Mouse (Mus musculus): Measurements from ENCODE around the gene Muc3.
"Not testable (repeated sequence)": the region's sequence is repeated elsewhere in the genome, so short reads cannot be mapped to it uniquely, and the experiment has no call there.

Gene Muc3

GRCm38 (mm10) chr5:137149272-137149882 lies at the start of gene Muc3:
Gene Muc3, minus strand, starts transcription at chr5:137149322.
- DNase-seq: not testable (repeated sequence)

GRCm38 (mm10) chr5:137194488-137195120 lies 45.5 kb upstream of the Muc3 start:
- no peak for DNase-seq

GRCm38 (mm10) chr5:137193279-137193952 lies 44.3 kb upstream of the Muc3 start:
- DNase-seq: no peak

- DNase-seq: no peak
These were observed 40.2 kb upstream of the Muc3 start for GRCm38 (mm10) chr5:137189326-137189725.

GRCm38 (mm10) chr5:137185362-137185761 lies 36.2 kb upstream of the Muc3 start:
- DNase-seq: peak; percentile 36

GRCm38 (mm10) chr5:137179646-137180374 lies 30.7 kb upstream of the Muc3 start:
- DNase-seq: peak; percentile 6

- DNase-seq: no peak
These were observed 24.8 kb upstream of the Muc3 start for GRCm38 (mm10) chr5:137173967-137174366.

- DNase-seq: no peak
These were observed 23.5 kb upstream of the Muc3 start for GRCm38 (mm10) chr5:137172591-137172990.

- DNase-seq: no peak
These were observed 22.4 kb upstream of the Muc3 start for GRCm38 (mm10) chr5:137171478-137171877.

GRCm38 (mm10) chr5:137170836-137171380 lies 21.8 kb upstream of the Muc3 start:
- no peak for DNase-seq

- DNase-seq: no peak
These were observed 18.4 kb upstream of the Muc3 start for GRCm38 (mm10) chr5:137167539-137167938.

GRCm38 (mm10) chr5:137166012-137166411 lies 16.9 kb upstream of the Muc3 start:
- DNase-seq: no peak

GRCm38 (mm10) chr5:137161853-137162252 lies 12.7 kb upstream of the Muc3 start:
- DNase-seq: no peak

GRCm38 (mm10) chr5:137159461-137159860 lies 10.3 kb upstream of the Muc3 start:
- DNase-seq: peak; percentile 59

GRCm38 (mm10) chr5:137153289-137153688 lies 4.2 kb upstream of the Muc3 start:
- DNase-seq: no peak

- no peak for DNase-seq
These were observed 3.5 kb upstream of the Muc3 start for GRCm38 (mm10) chr5:137152623-137153022.

- DNase-seq: no peak
These were observed 8.3 kb downstream of the Muc3 start for GRCm38 (mm10) chr5:137140836-137141235.

GRCm38 (mm10) chr5:137138977-137139376 lies 10.1 kb downstream of the Muc3 start:
- no peak for DNase-seq

- DNase-seq: peak; percentile 57
These were observed 14.2 kb downstream of the Muc3 start for GRCm38 (mm10) chr5:137134959-137135358.

GRCm38 (mm10) chr5:137131490-137131889 lies 17.6 kb downstream of the Muc3 start:
- DNase-seq: peak; percentile 77

- no peak for DNase-seq
These were observed 19.8 kb downstream of the Muc3 start for GRCm38 (mm10) chr5:137129281-137129680.

- no peak for DNase-seq
These were observed 25.6 kb downstream of the Muc3 start for GRCm38 (mm10) chr5:137123516-137123915.

GRCm38 (mm10) chr5:137122686-137123193 lies 26.4 kb downstream of the Muc3 start:
- DNase-seq: peak; percentile 85

Data from lung, postnatal 10 days (tissue).